Mouse (Mus musculus) WW6 (cell line): ENCODE data around the gene Dpp9.
"Not testable (repeated sequence)": the region's sequence is repeated elsewhere in the genome, so short reads cannot be mapped to it uniquely, and the experiment has no call there.

Source experiments
- DNase-seq: peaks from one replicate; pipeline ENCODE4 v3.0.0-alpha.2; 2013; ENCODE audit warnings: low read depth, low spot score

Dpp9 gene

DNA sequence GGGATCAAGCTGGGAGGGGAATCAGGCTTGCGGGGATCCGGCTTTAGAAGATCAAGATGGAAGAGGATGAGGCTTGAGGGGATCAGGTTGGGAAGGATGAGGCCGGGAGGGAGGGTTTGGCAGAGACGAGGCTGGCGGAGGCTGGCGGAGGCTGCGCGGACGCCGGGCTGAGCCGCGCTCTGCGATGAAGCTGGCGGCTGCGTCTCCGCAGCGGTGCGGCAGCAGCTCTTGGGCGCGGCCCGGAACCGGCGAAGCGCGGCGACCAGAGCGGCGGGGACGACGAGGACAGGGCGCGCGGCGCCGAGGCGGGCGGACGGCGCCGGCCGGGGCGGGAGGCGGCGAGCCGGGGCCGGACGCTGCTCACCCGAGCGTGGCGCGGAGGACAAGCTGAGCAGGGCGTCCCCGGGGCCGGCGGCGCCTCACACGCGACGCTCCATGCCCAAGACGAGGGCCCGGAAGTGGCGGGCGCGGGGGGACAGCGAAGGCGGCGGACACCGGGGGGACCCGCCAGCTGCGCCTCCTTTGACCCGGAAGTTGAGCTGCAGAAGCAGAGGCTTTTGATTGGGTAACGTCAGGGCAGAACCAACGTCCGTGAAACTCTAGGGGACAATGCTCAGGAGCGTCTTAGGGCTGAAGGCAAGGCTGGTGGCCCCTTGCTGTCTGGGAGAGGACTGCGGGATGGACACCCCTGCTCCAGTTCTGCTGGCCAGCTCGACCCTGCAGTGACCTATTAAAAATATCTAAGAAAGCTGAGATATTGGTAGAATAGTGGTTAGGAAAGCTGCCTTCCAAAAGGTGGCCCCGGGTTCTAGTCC, at the start of gene Dpp9:
Gene Dpp9 (minus strand): TSS at position 529 of the 815 bp plus-strand sequence.
- peak; percentile 72 for DNase-seq

GRCm38 (mm10) chr17:56266271-56266670, 47.6 kb upstream of the Dpp9 start:
- no peak for DNase-seq

DNA sequence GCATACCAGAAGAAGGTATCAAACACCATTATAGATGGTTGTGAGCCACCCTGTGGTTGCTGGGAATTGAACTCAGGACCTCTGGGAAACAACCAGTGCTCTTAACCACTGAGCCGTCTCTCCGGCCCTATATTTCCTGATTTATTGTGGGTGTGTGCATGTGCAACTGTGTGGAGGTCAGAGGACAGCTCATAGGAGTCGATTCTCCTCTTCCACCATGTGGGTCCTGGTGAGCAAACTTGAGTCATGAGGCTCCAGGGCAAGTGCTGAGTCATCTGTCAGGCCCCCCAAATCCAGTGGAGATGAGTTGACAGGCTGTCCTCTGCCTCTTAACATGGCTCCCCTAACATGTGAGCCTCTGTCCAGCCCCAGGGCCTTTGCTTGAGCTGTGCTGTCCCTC, 47.2 kb upstream of the Dpp9 start:
- no peak for DNase-seq

GRCm38 (mm10) chr17:56265011-56265410, 46.3 kb upstream of the Dpp9 start:
- DNase-seq = no peak

GRCm38 (mm10) chr17:56264020-56264419, 45.3 kb upstream of the Dpp9 start:
- DNase-seq = peak; percentile 77

DNA sequence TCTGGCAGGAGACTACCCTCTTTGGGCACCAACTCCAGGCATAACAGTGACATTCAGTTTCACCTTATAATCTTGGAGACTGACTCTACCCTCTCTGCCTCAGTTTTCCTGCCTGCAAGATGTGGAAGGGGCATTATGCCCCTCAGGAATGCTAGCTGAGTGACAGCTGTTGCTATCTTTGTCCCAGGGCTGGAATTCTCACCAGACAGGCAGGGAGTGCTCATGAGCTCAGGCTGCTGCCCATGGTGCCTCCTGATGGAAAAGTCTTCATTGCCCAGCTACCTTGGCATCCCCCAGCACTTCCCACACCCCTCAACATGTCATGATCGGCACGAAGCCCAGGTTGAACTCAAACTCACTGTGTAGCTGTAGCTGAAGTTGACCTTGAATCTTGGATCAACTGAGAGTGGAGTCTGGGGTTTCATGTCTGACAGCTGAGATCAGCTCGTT, 44.0 kb upstream of the Dpp9 start:
- no peak for DNase-seq

DNA sequence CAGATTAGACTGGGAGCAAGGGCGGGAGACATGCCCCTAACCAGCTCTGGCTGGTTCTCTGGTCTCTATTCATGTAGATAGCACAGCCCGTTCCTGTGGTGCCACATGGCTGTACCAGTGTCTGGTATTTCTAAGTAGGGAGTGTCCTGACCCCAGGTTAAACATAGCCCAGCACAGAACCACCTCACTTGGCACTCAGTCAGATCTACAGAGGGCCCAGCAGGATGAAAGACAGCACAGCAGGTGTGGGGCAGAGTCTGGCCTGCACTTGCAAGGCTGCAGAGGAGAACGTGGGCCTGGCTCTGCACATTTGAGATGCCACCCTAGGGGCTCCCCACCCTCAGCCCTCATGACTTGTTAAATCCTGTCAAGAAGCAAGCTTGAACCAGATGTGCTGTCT, 42.5 kb upstream of the Dpp9 start:
- DNase-seq = no peak

DNA sequence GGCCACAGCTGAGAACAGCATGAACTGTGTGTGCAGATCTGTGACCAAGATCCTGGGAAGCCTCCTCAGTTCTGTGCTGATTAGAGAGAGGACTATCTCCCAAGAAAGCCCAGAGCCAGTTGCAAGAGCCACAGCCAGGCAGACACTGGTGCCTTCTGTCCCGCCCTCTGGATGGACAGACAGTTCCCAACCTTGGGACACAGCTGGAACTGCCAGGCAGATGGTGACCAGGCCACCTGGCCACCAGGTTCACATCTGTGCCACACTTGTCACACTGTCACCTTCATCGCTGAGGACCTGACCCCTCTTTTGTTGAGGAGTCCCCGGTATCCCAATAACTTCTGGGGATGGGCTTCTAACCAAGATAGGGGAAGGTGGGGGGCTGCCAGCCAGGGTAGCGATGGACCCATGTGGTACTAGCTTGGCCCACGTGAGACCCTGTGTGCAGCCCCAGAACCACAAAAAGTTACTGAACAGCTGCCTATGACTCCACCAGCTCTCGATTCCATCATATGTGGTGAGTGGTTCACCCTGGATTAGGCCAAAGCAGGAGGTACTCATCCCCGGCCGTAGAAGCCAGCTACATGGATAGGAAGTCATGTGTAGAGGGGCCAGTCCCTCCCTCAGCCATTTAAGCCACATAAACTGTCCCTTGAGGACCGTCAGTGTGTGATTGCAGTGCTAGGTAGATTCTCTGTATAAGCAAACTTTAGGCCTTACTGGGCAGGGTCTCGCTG, 40.8 kb upstream of the Dpp9 start:
- no peak for DNase-seq

DNA sequence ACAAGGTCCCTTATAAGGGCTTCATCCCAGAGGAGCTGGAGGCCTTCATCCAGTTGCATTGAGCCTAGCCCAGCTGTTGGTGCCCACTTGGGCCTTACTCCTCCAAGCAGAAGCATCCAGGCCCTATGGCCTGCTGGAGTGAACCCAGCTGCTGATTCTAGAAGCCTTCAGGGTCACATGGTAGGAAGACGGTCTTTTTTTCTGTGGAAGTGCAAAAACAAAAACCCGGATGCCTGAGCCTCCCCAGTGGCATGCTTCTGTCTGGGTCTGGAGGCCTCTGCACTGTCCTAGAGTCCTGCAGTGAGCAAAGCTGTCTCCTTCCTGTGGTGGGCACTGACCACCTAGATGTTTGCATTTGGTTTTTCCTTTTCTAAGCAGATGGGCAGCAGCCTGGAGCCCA, 40.1 kb upstream of the Dpp9 start:
- not testable (repeated sequence) for DNase-seq

DNA sequence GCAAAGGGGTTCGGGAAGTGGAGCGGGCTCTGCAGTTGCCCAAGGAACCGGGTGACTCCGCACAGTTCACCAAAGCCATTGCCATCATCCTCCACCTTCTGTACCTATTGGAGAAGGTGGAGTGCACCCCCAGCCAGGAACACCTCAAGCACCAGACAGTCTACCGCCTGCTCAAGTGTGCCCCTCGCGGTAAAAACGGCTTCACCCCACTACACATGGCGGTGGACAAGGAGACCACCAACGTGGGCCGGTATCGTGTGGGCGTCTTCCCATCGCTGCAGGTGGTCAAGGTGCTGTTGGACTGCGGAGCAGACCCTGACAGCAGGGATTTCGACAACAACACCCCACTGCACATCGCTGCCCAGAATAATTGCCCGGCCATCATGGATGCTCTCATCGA, 39.6 kb upstream of the Dpp9 start:
- not testable (repeated sequence) for DNase-seq

DNA sequence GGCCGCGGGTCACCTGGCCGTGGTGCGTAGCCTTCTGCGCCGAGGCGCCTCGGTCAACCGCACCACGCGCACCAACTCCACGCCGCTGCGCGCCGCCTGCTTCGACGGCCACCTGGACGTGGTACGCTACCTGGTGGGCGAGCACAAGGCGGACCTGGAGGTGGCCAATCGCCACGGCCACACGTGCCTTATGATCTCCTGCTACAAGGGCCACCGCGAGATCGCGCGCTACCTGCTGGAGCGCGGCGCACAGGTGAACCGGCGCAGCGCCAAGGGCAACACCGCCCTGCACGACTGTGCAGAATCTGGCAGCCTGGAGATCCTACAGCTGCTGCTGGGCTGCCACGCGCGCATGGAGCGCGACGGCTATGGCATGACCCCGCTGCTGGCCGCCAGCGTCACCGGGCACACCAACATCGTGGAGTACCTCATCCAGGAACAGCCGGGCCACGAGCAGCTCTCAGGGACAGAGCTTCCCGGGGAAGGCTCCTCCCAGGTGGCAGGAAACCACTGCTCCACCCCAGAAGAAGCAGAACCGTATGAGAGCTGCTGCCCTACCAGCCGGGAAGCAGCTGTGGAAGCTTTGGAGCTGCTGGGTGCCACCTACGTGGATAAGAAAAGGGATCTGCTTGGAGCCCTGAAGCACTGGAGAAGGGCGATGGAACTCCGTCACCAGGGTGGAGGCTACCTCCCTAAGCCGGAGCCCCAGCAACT, 38.6 kb upstream of the Dpp9 start:
- no peak for DNase-seq

GRCm38 (mm10) chr17:56256239-56256881, 37.7 kb upstream of the Dpp9 start, which contains the start of gene Fem1a:
TSS of gene Fem1a (plus strand) at chr17:56256810.
- peak; percentile 88 for DNase-seq

- peak; percentile 94 for DNase-seq
These were observed 37.1 kb upstream of the Dpp9 start for GRCm38 (mm10) chr17:56255863-56256238.

GRCm38 (mm10) chr17:56255429-56255828, 36.7 kb upstream of the Dpp9 start:
- no peak for DNase-seq

DNA sequence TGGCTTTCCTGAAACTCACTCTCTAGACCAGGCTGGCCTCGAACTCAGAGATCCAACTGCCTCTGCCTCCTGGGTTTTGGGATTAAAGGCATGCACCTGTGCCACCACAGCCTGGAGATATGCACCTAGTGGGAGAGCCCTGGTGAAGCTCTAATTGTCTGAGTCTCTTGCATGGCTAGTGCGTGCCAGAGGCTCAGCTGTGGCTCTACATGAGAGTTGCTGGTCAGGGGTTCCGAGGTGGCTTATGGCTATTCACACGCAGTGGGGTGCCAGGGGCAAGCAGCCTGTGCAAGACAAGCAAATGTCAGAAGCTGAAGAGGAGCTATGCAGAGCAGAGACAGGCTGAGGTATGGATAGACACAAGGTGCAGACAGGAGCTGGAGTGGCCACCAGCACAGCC, 36.0 kb upstream of the Dpp9 start:
- DNase-seq = no peak

GRCm38 (mm10) chr17:56251136-56251829, 32.6 kb upstream of the Dpp9 start:
- peak; percentile 46 for DNase-seq

DNA sequence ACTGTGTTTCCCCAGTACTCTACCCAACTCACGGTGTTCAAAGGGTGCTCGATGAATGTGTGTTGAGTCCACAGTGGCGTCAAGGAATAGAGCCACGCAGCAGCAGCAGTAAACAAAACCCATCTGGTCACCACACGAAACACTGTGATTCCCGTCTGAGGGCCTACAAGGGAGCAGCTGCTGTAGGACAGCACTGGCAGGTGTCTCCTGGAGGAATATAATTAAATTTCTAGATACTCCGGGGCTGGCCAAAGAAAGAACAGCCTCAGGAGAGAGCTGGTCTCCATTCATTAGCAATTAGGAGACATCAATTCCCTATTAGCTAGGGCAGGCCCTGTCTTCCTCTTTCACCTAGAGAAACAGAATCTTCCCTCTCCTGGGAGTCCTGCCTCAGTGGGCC, 26.9 kb upstream of the Dpp9 start:
- DNase-seq = no peak

DNA sequence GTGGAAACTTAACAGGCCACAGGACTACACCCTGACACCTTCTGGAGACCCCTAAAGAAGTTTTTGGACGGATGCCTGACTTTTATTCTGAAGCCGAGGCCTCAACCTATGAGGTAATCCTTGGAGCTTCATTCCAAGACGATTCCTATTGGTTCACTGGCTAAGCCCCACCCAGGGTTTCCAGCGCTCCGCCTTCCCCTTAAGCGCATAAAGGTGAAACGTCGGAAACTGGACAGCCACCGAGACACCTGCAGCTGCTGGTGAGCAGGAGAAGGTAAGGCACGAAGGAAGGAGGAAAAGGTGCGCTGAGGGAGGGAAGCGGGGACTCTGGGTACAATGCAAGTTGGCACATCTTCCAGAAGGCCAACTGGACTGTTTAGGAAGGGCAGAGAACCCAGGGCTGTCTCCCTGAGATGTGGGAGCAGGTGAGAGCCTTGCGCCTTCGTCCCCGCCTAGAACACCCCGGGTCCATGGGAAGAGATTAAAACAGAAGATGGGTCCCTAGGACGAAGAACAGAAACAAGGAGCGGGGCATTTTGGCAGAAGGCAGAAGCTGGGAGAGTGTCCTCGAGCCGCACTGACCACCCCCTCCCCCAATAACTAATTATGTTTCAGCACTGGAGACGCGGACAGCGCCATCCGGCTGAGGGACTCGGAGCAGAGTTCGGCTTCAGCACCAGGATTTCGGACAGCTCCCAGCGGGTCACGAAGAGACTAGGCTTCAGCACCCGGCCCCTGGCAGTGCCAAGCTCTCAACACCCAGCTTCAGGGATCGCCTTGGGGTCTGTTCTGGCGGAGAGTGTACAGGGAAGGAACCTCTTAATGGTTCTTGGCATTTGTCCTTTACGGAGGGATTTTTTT, 23.1 kb upstream of the Dpp9 start:
- peak; percentile 80 for DNase-seq

GRCm38 (mm10) chr17:56233818-56234469, 15.2 kb upstream of the Dpp9 start:
- no peak for DNase-seq

DNA sequence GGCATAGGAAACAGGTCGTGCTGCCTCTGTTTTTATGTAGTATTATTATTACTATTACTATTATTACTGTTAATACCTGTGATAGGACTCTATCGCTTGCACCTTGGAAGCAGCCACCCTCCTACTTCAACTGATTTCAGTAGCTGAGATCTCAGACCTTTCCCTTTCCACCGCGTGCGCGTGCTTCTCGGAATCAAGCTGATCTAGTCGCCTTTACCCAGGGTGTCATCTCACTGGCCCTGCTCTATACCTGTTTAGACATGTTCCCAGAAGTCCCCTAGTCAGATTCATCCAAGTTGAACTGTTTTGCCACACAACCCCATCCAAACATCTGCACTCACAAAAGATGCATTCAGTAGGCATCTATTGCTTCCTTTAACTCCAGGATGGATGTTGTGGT, 14.7 kb upstream of the Dpp9 start:
- DNase-seq = no peak
